Mouse (Mus musculus): ENCODE results near the gene Gcc2.
"Not testable (repeated sequence)": the region's sequence is repeated elsewhere in the genome, so short reads cannot be mapped to it uniquely, and the experiment has no call there.

- not testable (repeated sequence) for TF ChIP-seq CTCF (IDR thresholded peaks at IDR 0.05; ENCODE audit: borderline replicate concordance, insufficient read depth, low read depth, low read length); POLR2A (IDR thresholded peaks at IDR 0.05; ENCODE audit: borderline replicate concordance, insufficient read depth, low read length)
These were observed 32.1 kb upstream of the Gcc2 start for GRCm38 (mm10) chr10:58223161-58223560.

All from cerebellum, adult 2 months (tissue).